Mouse (Mus musculus) right cerebral cortex, adult 18-20 months (tissue): ENCODE data around the gene Gtf2e1.
A peak's percentile ranks its signal among the peaks of the same experiment; 100 is the strongest.

Experiments used
- DNase-seq: peaks from one replicate; pipeline ENCODE4 v3.0.0; 2022; ENCODE audit warnings: mixed read lengths

Gtf2e1 gene

GRCm38 (mm10) chr16:37540776-37541175 is 1.2 kb upstream of the Gtf2e1 start:
- DNase-seq = no peak

DNA sequence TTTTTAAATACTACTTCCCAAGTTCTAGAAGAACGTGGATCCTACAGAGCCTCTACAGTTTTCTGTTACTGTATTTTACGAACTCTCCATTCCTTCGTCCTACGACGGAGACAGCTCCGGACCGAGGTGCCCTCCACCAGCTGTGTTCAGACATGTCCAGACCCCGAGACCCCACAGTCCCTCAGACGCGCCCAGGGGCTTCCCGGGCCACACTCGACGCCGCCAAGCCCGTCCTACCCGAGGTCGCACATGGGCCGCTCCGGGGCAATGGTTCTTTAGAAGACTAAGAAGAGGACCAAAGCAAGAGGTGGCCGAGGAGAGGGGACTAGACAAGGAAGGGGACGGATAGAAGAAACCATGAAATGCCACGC is 364 bp downstream of the Gtf2e1 start:
- DNase-seq = no peak

- no peak for DNase-seq
These were observed 6.1 kb downstream of the Gtf2e1 start for GRCm38 (mm10) chr16:37533369-37534068.

DNA sequence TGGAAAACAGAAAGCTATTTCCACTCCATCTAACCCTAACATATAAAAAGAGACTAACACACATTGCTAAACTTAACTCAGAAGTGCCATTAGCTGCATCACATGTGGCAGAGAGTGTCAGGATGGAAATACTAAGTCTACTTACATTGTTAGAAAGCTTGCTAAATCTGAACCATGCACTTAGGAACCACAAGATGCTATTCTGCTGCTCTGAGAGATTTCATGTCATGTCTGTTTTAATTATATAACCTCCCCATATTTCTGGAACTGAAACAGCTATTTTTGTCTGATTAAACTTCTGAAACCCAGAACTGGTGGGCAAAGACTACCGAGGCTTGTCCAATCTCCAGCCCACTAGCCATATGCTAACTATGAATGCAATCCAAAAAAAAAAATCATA is 7.5 kb downstream of the Gtf2e1 start:
- DNase-seq = no peak

DNA sequence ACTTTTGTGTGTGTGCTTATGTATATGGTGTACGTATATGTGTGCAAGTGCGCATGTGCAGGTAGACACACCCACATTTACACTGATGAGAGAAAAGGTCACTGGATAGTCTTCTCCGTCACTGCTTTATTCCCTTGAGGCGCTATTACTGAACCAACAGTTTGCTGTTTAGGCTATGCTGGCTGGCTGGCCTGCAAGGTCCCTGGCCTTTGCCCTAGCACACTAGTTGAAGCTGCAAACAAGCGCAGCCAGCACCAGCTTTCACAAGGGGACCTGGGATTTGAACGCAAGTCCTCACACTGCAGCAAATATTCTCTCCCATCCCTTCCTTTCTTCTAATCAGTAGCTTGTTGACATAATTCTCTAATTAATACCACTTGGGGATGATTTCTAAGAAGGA is 9.4 kb downstream of the Gtf2e1 start:
- no peak for DNase-seq

GRCm38 (mm10) chr16:37526688-37527223 is 12.8 kb downstream of the Gtf2e1 start:
- no peak for DNase-seq

- DNase-seq = no peak
These were observed 14.5 kb downstream of the Gtf2e1 start for GRCm38 (mm10) chr16:37525121-37525520.

DNA sequence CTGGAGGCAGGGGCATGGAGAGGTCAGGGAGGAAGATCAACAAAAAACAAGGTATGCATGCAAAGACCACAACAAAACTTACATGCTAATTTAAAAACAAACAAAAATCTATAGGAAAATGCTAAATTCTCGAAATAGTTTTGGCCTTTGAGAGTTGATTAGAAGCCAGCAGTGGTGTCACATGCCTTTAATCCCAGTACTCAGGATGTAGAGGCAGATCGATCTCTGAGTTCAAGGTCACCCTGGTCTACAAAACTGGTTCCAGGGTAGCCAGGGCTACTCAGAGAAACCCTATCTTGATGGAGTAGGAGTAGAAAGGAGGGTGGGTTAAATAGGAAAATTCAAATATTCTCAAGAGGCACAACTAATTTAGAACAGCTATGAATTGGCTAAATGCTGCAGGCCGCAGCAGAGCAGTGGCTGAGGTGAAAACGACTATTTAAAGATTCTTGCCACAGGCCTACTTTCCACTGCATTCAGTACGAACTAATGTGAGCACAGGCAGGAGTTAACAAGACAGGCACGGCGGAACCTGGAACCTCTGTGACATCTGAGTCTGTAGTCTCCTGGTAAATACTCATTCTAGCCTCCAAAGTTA is 17.4 kb downstream of the Gtf2e1 start:
- DNase-seq = no peak

- DNase-seq = no peak
These were observed 19.2 kb downstream of the Gtf2e1 start for GRCm38 (mm10) chr16:37520190-37521040.

DNA sequence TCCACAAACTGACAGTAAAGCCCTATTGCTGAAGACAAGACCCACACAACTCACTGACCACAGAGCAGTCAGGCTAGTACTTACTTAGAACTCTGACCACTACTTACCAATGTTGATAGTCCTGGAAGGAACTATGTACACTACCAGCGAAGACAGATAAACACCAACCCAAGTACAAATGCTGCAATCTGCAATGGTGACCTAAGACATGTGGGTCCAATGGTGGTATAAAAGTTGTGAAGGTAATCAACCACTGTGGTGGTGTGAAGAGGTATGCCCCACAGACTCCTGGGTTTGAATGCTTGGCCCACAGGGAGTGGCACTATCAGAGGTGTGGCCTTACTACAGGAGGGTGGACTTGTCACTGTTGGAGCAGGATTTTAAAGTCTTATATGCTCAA is 19.9 kb downstream of the Gtf2e1 start:
- no peak for DNase-seq

DNA sequence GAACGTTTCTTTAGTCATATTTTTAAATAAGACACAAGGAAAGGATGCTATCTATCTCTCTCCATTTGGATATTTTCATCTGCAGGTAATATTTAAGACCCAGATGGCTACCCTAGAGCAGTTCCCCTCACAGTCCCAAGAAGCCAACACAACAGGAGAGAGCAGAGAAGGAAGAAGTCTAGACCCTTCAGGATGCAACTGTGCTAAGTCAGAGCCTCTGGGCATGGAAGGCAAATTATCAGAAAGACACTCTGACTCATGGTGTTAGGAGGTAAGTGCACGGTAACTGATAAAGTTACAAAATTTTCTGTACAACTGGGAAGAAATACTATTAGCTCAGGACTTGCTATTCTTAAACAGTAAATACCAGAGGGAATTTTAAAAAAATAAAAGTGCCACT is 20.9 kb downstream of the Gtf2e1 start:
- no peak for DNase-seq

GRCm38 (mm10) chr16:37517596-37518211 is 21.9 kb downstream of the Gtf2e1 start:
- no peak for DNase-seq

GRCm38 (mm10) chr16:37516376-37516993 is 23.1 kb downstream of the Gtf2e1 start:
- no peak for DNase-seq

GRCm38 (mm10) chr16:37514644-37515043 is 24.9 kb downstream of the Gtf2e1 start:
- no peak for DNase-seq

DNA sequence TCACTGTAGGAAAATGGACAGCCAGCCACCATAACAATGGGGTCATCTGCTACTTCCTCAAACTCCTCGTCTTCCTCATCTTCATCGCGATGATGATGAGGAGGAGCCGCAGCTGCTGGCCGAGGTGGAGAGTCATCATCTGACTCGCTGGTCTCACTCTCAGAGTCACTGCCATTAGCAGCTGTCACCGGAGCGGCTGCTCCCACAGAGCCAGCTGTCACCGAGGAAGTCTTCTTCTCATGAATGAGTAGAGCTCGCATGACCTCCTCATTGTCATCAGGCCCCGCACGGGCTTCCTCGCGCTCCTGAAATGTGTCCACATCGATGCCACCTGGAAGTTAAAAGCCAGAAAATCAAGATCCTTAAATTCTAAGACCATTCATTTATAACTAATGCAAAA is 28.1 kb downstream of the Gtf2e1 start:
- DNase-seq = no peak

GRCm38 (mm10) chr16:37506751-37507150 is 32.8 kb downstream of the Gtf2e1 start:
- DNase-seq = peak; percentile 46

GRCm38 (mm10) chr16:37504517-37504916 is 35.1 kb downstream of the Gtf2e1 start:
- DNase-seq = no peak

DNA sequence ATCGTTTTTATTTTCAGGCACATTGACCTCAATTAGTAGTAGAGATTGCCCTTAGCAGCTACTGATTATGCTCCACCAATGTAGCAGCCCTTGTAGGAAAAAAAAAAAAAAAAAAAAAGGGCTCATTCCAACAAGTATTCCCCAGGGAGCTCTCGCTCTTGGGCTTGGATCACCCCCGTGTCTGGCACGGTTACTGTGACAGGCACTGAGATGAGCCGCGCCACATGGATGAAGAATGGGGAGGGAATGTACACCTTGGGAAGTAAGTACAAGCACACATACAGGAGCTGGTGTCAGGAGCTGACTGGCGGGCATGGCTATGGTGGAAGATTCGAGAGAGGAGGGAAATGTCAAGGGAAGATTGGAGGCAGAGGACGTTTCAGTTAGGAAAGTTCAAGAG is 41.0 kb downstream of the Gtf2e1 start:
- no peak for DNase-seq

- peak; percentile 67 for DNase-seq
These were observed 44.6 kb downstream of the Gtf2e1 start for GRCm38 (mm10) chr16:37495017-37495416.

- no peak for DNase-seq
These were observed 52.6 kb downstream of the Gtf2e1 start for GRCm38 (mm10) chr16:37486826-37487612.

- DNase-seq = no peak
These were observed 61.0 kb downstream of the Gtf2e1 start for GRCm38 (mm10) chr16:37478311-37479291.
